Mouse (Mus musculus) MEL (cell line): ENCODE data around the gene Cep112. TPM values are rescaled to one million over a fixed set of nuclear protein-coding genes. Genes with fewer than 3 reads are reported as not detected.

Source experiments
- DNase-seq: peaks from one replicate; pipeline ENCODE4 v3.0.0; 2011; ENCODE audit warnings: low read depth, low spot score
- H3K27ac ChIP-seq: 2 replicates; pipeline ENCODE4 v1.5.1; 2012; ENCODE audit warnings: low read depth, mild to moderate bottlenecking, control low read depth, low read length, moderate library complexity; ENCODE audit not compliant: control insufficient read depth
- H3K27me3 ChIP-seq, 2 experiments: fragments of 150-350 bp in 1 of 2; sonication (generic) in 1 of 2; 2 replicates each; pipeline ENCODE4 v1.6.1; 2012; ENCODE audit warnings: low read length in 2 of 2, mild to moderate bottlenecking in 2 of 2, improper control_type of control experiment in 1 of 2, moderate library complexity in 1 of 2; ENCODE audit not compliant: insufficient read depth in 2 of 2, control insufficient read depth in 1 of 2
- H3K36me3 ChIP-seq, 2 experiments: 2 replicates each; pipeline ENCODE4 v1.6.1; 2012 to 2014; ENCODE audit warnings: low read length in 2 of 2, improper control_type of control experiment in 1 of 2, inconsistent platforms in 1 of 2, mild to moderate bottlenecking in 1 of 2; ENCODE audit not compliant: insufficient read depth in 2 of 2, control insufficient read depth in 1 of 2
- H3K4me1 ChIP-seq, 2 experiments: fragments of 150-350 bp in 1 of 2; sonication (generic) in 1 of 2; 2 replicates each; pipeline ENCODE4 v1.6.1; 2012; ENCODE audit warnings: low read length in 2 of 2, improper control_type of control experiment in 1 of 2, mild to moderate bottlenecking in 1 of 2; ENCODE audit not compliant: insufficient read depth in 2 of 2, control insufficient read depth in 1 of 2
- H3K4me3 ChIP-seq, 2 experiments: fragments of 150-350 bp in 1 of 2; sonication (generic) in 1 of 2; 2 replicates each; pipeline ENCODE4 v1.5.1; 2012; ENCODE audit warnings: low read depth in 2 of 2, low read length in 2 of 2, mild to moderate bottlenecking in 2 of 2, moderate library complexity in 2 of 2, control low read depth in 1 of 2, improper control_type of control experiment in 1 of 2; ENCODE audit not compliant: control insufficient read depth in 1 of 2, insufficient read depth in 1 of 2
- H3K79me2 ChIP-seq: 2 replicates; pipeline ENCODE4 v1.6.1; 2012; ENCODE audit warnings: mild to moderate bottlenecking, low read length, moderate library complexity; ENCODE audit not compliant: control insufficient read depth, poor library complexity, insufficient read depth
- H3K9ac ChIP-seq: 2 replicates; pipeline ENCODE4 v1.6.1; 2012; ENCODE audit warnings: low read depth, mild to moderate bottlenecking, control low read depth, low read length, moderate library complexity; ENCODE audit not compliant: control insufficient read depth, poor library complexity, severe bottlenecking
- H3K9me3 ChIP-seq: fragments of 150-350 bp; sonication (generic); replicated peaks from 2 replicates; pipeline ENCODE4 v1.6.1; 2012; ENCODE audit warnings: mild to moderate bottlenecking, low read length, improper control_type of control experiment, moderate library complexity; ENCODE audit not compliant: insufficient read depth
- CHD1 ChIP-seq: IDR thresholded peaks from 2 replicates; pipeline ENCODE4 v1.6.1; 2012; ENCODE audit warnings: low read depth, mild to moderate bottlenecking, inconsistent platforms, low read length, improper control_type of control experiment
- CHD2 ChIP-seq: IDR thresholded peaks from 2 replicates; pipeline ENCODE4 v1.6.1; 2011; ENCODE audit warnings: low read length, improper control_type of control experiment
- ELF1 ChIP-seq: IDR thresholded peaks from 2 replicates; pipeline ENCODE4 v1.6.1; 2014; ENCODE audit warnings: low read depth, mild to moderate bottlenecking, inconsistent platforms, low read length, improper control_type of control experiment, moderate library complexity
- EP300 ChIP-seq, 2 experiments: IDR thresholded peaks; 2 replicates each; pipeline ENCODE4 v1.6.1; 2011; ENCODE audit warnings: improper control_type of control experiment in 2 of 2, low read length in 2 of 2, low read depth in 1 of 2, mild to moderate bottlenecking in 1 of 2
- ETS1 ChIP-seq: IDR thresholded peaks from 2 replicates; pipeline ENCODE4 v1.6.1; 2012; ENCODE audit warnings: low read depth, mild to moderate bottlenecking, inconsistent platforms, low read length, improper control_type of control experiment, moderate library complexity
- GABPA ChIP-seq: IDR thresholded peaks from 2 replicates; pipeline ENCODE4 v1.6.1; 2012; ENCODE audit warnings: low read depth, mild to moderate bottlenecking, inconsistent platforms, low read length, improper control_type of control experiment, moderate library complexity
- GATA1 ChIP-seq: IDR thresholded peaks from 2 replicates; pipeline ENCODE4 v1.6.1; 2011; ENCODE audit warnings: low read depth, low read length, improper control_type of control experiment
- JUND ChIP-seq: IDR thresholded peaks from 2 replicates; pipeline ENCODE4 v1.6.1; 2011; ENCODE audit warnings: low read depth, mild to moderate bottlenecking, improper control_type of control experiment, low read length
- MAFK ChIP-seq: IDR thresholded peaks from 2 replicates; pipeline ENCODE4 v1.6.1; 2011; ENCODE audit warnings: low read depth, mild to moderate bottlenecking, low read length, improper control_type of control experiment, borderline replicate concordance
- MAZ ChIP-seq: IDR thresholded peaks from 2 replicates; pipeline ENCODE4 v1.6.1; 2012; ENCODE audit warnings: low read depth, mild to moderate bottlenecking, inconsistent platforms, low read length, improper control_type of control experiment
- MXI1 ChIP-seq: IDR thresholded peaks from 2 replicates; pipeline ENCODE4 v1.6.1; 2011; ENCODE audit warnings: mild to moderate bottlenecking, low read depth, low read length, improper control_type of control experiment
- MYB ChIP-seq: IDR thresholded peaks from 2 replicates; pipeline ENCODE4 v1.6.1; 2011; ENCODE audit warnings: mild to moderate bottlenecking, low read depth, low read length, improper control_type of control experiment
- NELFE ChIP-seq: IDR thresholded peaks from 2 replicates; pipeline ENCODE4 v1.6.1; 2011; ENCODE audit warnings: low read depth, low read length, improper control_type of control experiment
- NRF1 ChIP-seq: IDR thresholded peaks from 2 replicates; pipeline ENCODE4 v1.6.1; 2014; ENCODE audit warnings: low read depth, mild to moderate bottlenecking, inconsistent platforms, low read length, improper control_type of control experiment, moderate library complexity; ENCODE audit not compliant: poor library complexity, insufficient read depth, severe bottlenecking
- SIN3A ChIP-seq: IDR thresholded peaks from 2 replicates; pipeline ENCODE4 v1.6.1; 2012; ENCODE audit warnings: low read length, improper control_type of control experiment, inconsistent platforms
- TAL1 ChIP-seq: IDR thresholded peaks from 2 replicates; pipeline ENCODE4 v1.6.1; 2012; ENCODE audit warnings: mild to moderate bottlenecking, inconsistent platforms, low read length, moderate library complexity, mixed read lengths
- UBTF ChIP-seq: IDR thresholded peaks from 2 replicates; pipeline ENCODE4 v1.6.1; 2012; ENCODE audit warnings: low read depth, mild to moderate bottlenecking, inconsistent platforms, low read length, improper control_type of control experiment, moderate library complexity, borderline replicate concordance; ENCODE audit not compliant: insufficient read depth
- USF1 ChIP-seq: IDR thresholded peaks from 2 replicates; pipeline ENCODE4 v1.6.1; 2014; ENCODE audit warnings: low read depth, mild to moderate bottlenecking, inconsistent platforms, low read length, improper control_type of control experiment, moderate library complexity
- USF2 ChIP-seq, 2 experiments: IDR thresholded peaks; 2 replicates each; pipeline ENCODE4 v1.6.1; 2011 to 2012; ENCODE audit warnings: improper control_type of control experiment in 2 of 2, low read length in 2 of 2, borderline replicate concordance in 1 of 2, inconsistent platforms in 1 of 2, low read depth in 1 of 2, mild to moderate bottlenecking in 1 of 2; ENCODE audit not compliant: insufficient read depth in 1 of 2
- ZKSCAN1 ChIP-seq: IDR thresholded peaks from 2 replicates; pipeline ENCODE4 v1.6.1; 2012; ENCODE audit warnings: low read depth, mild to moderate bottlenecking, inconsistent platforms, low read length, improper control_type of control experiment, moderate library complexity
- ZMIZ1 ChIP-seq: IDR thresholded peaks from 2 replicates; pipeline ENCODE4 v1.6.1; 2012; ENCODE audit warnings: low read depth, mild to moderate bottlenecking, inconsistent platforms, low read length, improper control_type of control experiment, moderate library complexity
- ZNF384 ChIP-seq: IDR thresholded peaks from 2 replicates; pipeline ENCODE4 v1.6.1; 2012; ENCODE audit warnings: low read depth, mild to moderate bottlenecking, inconsistent platforms, low read length, improper control_type of control experiment
- polyA plus RNA-seq, 2 experiments: library from polyadenylated mRNA; stranded (reverse) in 1 of 2; unstranded in 1 of 2; fragments of >175 nt in 1 of 2; fragments of >200 nt in 1 of 2; gene quantifications; 2 replicates each; pipeline versions ENCODE4 v1.2.1 to v1.2.4; 2012; ENCODE audit warnings: low replicate concordance in 2 of 2, low read depth in 1 of 2; ENCODE audit not compliant: insufficient read length in 2 of 2, insufficient read depth in 1 of 2, missing spikeins in 1 of 2
- total RNA-seq: library from RNA; depleted of rRNA; stranded (reverse); fragments of 300-350 nt; gene quantifications from 2 replicates; pipeline ENCODE4 v1.2.3, GENCODE M21; 2012

Gene Cep112
- total and polyA plus RNA-seq, 3 experiments: 1.3 TPM; not detected in 2

DNA sequence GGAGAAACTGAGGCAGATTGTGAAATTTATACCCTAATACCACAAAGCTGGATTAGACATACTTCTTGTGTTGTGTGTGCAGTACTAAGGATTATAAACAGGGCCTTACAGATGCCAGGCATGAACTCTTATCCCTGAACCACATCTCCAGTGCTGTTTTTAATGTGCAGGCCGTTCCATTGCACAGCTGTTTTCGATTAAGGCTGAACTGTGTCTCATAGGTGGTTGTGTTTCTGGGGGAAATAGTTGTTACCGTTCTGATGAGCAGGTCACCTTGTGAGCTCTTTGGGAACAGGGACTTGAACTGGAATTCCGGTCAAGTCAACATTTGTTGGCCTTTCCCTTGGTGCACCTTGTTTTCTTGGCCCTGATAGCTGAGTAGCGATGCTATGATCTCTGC lies 456.7 kb downstream of the Cep112 start:
- H3K4me3 ChIP-seq: no peak overlapping the region
- no peak overlapping the region for H3K27ac ChIP-seq
- no peak overlapping the region for H3K9ac ChIP-seq
- no peaks in the 10 kb centered on the region for H3K79me2 ChIP-seq
- DNase-seq: no peak
- no peak for TF ChIP-seq USF2 (IDR thresholded peaks at IDR 0.05; ENCODE audit: borderline replicate concordance in 1 of 2, insufficient read depth in 1 of 2, low read depth in 1 of 2, low read length in 2 of 2)
- no peak for TF ChIP-seq GABPA
- no peak for TF ChIP-seq ETS1
- TF ChIP-seq, all 39 proteins: peak for 0
- no peaks in the 10 kb centered on the region for H3K9me3 ChIP-seq
- H3K27me3 ChIP-seq: no peaks in the 10 kb centered on the region
- no peaks in the 10 kb centered on the region for H3K36me3 ChIP-seq
- no peaks in the 10 kb centered on the region for H3K4me1 ChIP-seq

DNA sequence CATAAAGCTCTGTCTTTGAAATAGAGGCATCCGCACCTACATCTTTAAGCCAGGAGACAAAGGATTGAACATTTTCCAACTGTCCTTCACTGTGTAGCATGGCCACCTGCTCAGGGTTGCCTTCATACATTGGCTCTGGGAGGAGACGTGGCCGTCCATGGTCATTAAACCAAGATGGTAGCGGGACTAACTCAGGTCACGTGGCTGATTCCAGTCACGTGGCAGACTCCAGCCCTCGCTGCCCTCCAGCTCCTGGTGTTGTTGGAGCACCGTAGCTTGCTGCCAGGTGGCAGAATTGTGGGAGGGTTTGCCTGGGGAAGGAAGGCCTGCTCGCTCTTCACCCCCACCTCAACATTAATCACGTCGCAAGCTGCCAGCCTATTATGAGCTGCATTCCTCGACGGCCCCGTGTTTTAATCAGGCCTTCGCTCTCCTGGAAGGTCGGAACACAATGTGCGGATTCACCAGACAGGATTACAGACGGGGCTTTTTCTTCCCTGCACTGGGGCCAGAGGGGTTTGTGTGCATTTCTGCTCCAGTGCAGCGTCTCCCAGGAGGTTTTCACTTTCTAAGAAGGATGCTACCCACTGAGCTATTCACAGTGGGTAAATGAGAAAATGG lies 460.4 kb downstream of the Cep112 start:
- Histone ChIP-seq H3K9ac (no peak overlapping the region), H3K36me3 (no peaks in the 10 kb centered on the region), H3K4me1 (no peaks in the 10 kb centered on the region), H3K9me3 (no peaks in the 10 kb centered on the region), H3K27ac (no peak overlapping the region), H3K27me3 (no peaks in the 10 kb centered on the region), H3K79me2 (no peaks in the 10 kb centered on the region), H3K4me3 (no peak overlapping the region)
- DNase-seq: no peak
- TF ChIP-seq MAZ (no peak), TAL1 (no peak), MYB (no peak), NRF1 (no peak), SIN3A (no peak), NELFE (no peak), ZNF384 (no peak), CHD2 (no peak), MXI1 (no peak), JUND (no peak), USF1 (no peak)

DNA sequence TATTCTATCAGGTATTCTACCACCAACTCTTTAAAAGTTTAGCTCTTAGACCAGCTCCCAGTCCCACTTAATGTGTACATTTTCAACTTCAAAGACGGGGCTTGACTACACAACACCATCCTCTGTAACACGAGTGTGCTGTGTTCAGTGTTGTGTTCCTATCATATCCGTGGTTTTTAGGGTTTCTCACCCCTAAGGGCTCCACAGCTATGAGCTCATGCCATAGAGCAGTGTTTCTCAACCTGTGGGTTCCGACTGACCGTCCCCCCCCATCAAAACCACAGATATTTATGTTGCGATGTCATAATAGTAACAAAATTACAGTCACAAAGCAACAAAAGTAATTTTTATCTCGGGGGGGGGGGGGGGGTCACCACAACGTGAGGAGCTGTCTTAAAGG lies 461.1 kb downstream of the Cep112 start:
- no peak for DNase-seq
- Histone ChIP-seq H3K4me1 (no peaks in the 10 kb centered on the region), H3K79me2 (no peaks in the 10 kb centered on the region), H3K27me3 (no peaks in the 10 kb centered on the region), H3K4me3 (no peak overlapping the region), H3K9me3 (no peaks in the 10 kb centered on the region), H3K36me3 (no peaks in the 10 kb centered on the region), H3K9ac (no peak overlapping the region), H3K27ac (no peak overlapping the region)
- TF ChIP-seq GABPA (no peak), EP300 (IDR thresholded peaks at IDR 0.05; ENCODE audit: low read depth in 1 of 2, low read length in 2 of 2) (no peak), MAZ (no peak), ELF1 (no peak), CHD2 (no peak), NRF1 (no peak), USF2 (IDR thresholded peaks at IDR 0.05; ENCODE audit: borderline replicate concordance in 1 of 2, insufficient read depth in 1 of 2, low read depth in 1 of 2, low read length in 2 of 2) (no peak), NELFE (no peak), UBTF (no peak), ZKSCAN1 (no peak), ZMIZ1 (no peak), MAFK (no peak), CHD1 (no peak), GATA1 (no peak), ETS1 (no peak)
